8 mouse cellular contexts compared by ENCODE assay signal in genomic region chr9:120709146-120709655, GRCm38 (mm10).
DNase-seq lines count a peak whose midpoint lies in the region; ATAC-seq and TF ChIP-seq lines count a peak whose summit lies in the region.
"Had no signal": no experiment of that assay in that cellular context is flagged by ENCODE, and none has a peak within 500 bp of the region (broad histone marks: within the 10 kb centered on the region; RNA-seq: fewer than 3 reads in every experiment).

No protein-coding gene starts in this region.

- H3K27me3 ChIP-seq in embryonic facial prominence, embryonic 14.5 days (replicated peaks; ENCODE audit: control insufficient read depth, insufficient read depth, low read length): no peaks in the 10 kb centered on the region
- H3K27me3 ChIP-seq in intestine, postnatal 0 days (replicated peaks; ENCODE audit: control insufficient read depth, insufficient read depth, low read length): no peaks in the 10 kb centered on the region
- no peaks in the 10 kb centered on the region; the same call in 1 of the 2 replicates for H3K27me3 ChIP-seq in liver, embryonic 12.5 days (replicated peaks)

- no peak for ATAC-seq in embryonic facial prominence, embryonic 14.5 days (ENCODE audit: low read depth)
- ATAC-seq in intestine, postnatal 0 days: no peak
- ATAC-seq in liver, embryonic 12.5 days: no peak

- H3K4me1 ChIP-seq in lung, adult 2 months (ENCODE audit: control insufficient read depth, insufficient read depth, low read length): peaks cover 4% of the 10 kb centered on the region
- peaks cover 18% of the 10 kb centered on the region for H3K4me1 ChIP-seq in embryonic facial prominence, embryonic 14.5 days (ENCODE audit: control insufficient read depth, insufficient read depth, low read length)
- H3K4me1 ChIP-seq in intestine, postnatal 0 days (replicated peaks; ENCODE audit: control insufficient read depth, insufficient read depth, low read length): no peaks in the 10 kb centered on the region
- H3K4me1 ChIP-seq in liver, embryonic 12.5 days: 0 out of 2 replicates have a peak, but pooled peaks cover 7% of the 10 kb centered on the region

- no peak for TF ChIP-seq POLR2A in lung, adult 2 months (IDR thresholded peaks at IDR 0.05; ENCODE audit: borderline replicate concordance, extremely low read depth, low read depth, low read length)

- peaks cover 7% of the 10 kb centered on the region; the same call in 1 of the 2 replicates for H3K9me3 ChIP-seq in embryonic facial prominence, embryonic 14.5 days (ENCODE audit: control insufficient read depth, low read length)
- peaks cover 4% of the 10 kb centered on the region; the same call in 1 of the 2 replicates for H3K9me3 ChIP-seq in intestine, postnatal 0 days (ENCODE audit: control insufficient read depth)
- H3K9me3 ChIP-seq in liver, embryonic 12.5 days (replicated peaks): no peaks in the 10 kb centered on the region; the same call in 1 of the 2 replicates

- H3K36me3 ChIP-seq in embryonic facial prominence, embryonic 14.5 days (ENCODE audit: control insufficient read depth, insufficient read depth, low read length): no peaks in the 10 kb centered on the region
- no peaks in the 10 kb centered on the region for H3K36me3 ChIP-seq in intestine, postnatal 0 days (ENCODE audit: control insufficient read depth, insufficient read depth)
- H3K36me3 ChIP-seq in liver, embryonic 12.5 days: no peaks in the 10 kb centered on the region

- H3K4me2 ChIP-seq in embryonic facial prominence, embryonic 14.5 days (ENCODE audit: low read depth, low read length): peak overlapping the region; percentile 49
- H3K4me2 ChIP-seq in intestine, postnatal 0 days (replicated peaks; ENCODE audit: low read depth): 0 out of 2 replicates have a peak overlapping the region, but pooled peaks have one; percentile 4
- H3K4me2 ChIP-seq in liver, embryonic 12.5 days: no peak overlapping the region

- no peak overlapping the region for H3K4me3 ChIP-seq in lung, adult 2 months (replicated peaks; ENCODE audit: extremely low read depth, low read depth, low read length)
- no peak overlapping the region for H3K4me3 ChIP-seq in embryonic facial prominence, embryonic 14.5 days (ENCODE audit: low read depth, low read length)
- H3K4me3 ChIP-seq in intestine, postnatal 0 days (ENCODE audit: low read depth, low read length): no peak overlapping the region
- H3K4me3 ChIP-seq in liver, embryonic 12.5 days: no peak overlapping the region

- H3K27ac ChIP-seq in embryonic facial prominence, embryonic 14.5 days (replicated peaks; ENCODE audit: low read depth, low read length): 0 out of 2 replicates have a peak overlapping the region, but pooled peaks have one; percentile 18
- H3K27ac ChIP-seq in intestine, postnatal 0 days (ENCODE audit: low read depth, low read length): no peak overlapping the region
- H3K27ac ChIP-seq in liver, embryonic 12.5 days: no peak overlapping the region

- WGBS in lung, adult 2 months: 58% methylated on average over 10 of the region's 10 CpGs
- WGBS in embryonic facial prominence, embryonic 14.5 days: 61% methylated on average over 10 of the region's 10 CpGs
- 50% methylated on average over 10 of the region's 10 CpGs for WGBS in intestine, postnatal 0 days
- 44% methylated on average over 10 of the region's 10 CpGs for WGBS in liver, embryonic 12.5 days (ENCODE audit: insufficient replicate concordance)

- TF ChIP-seq CTCF in lung, adult 2 months (IDR thresholded peaks at IDR 0.05; ENCODE audit: insufficient read depth, low read length): no peak
- no peak for TF ChIP-seq CTCF in intestine, postnatal 0 days (IDR thresholded peaks at IDR 0.05; ENCODE audit: low read depth)

- peak; percentile 28 for DNase-seq in lung, postnatal 36 days
- DNase-seq in lung, adult 2 months: no peak
- DNase-seq in embryonic facial prominence, embryonic 14.5 days (ENCODE audit: low spot score): no peak
- DNase-seq in cerebellum, adult 11 months: no peak
- DNase-seq in thymus, postnatal 25 days: no peak
- DNase-seq: cerebellum, postnatal 25 days had no signal

- peak overlapping the region; percentile 51; the same call in 1 of the 2 replicates for H3K9ac ChIP-seq in embryonic facial prominence, embryonic 14.5 days (ENCODE audit: low read depth, low read length)
- H3K9ac ChIP-seq in intestine, postnatal 0 days (ENCODE audit: low read depth, low read length): no peak overlapping the region
- no peak overlapping the region for H3K9ac ChIP-seq in liver, embryonic 12.5 days
